Mouse (Mus musculus) ES-Bruce4 (cell line): ENCODE results near the gene Rfx1.

ENCODE experiments used
- CTCF ChIP-seq: IDR thresholded peaks from one replicate; pipeline ENCODE4 v1.8.1; 2011; ENCODE audit warnings: low read depth, low read length
- POLR2A ChIP-seq: IDR thresholded peaks from one replicate; pipeline ENCODE4 v1.8.1; 2011; ENCODE audit warnings: low read length; ENCODE audit not compliant: insufficient read depth

GRCm38 (mm10) chr8:84071921-84072320, 5.3 kb downstream of the Rfx1 start:
- no peak for TF ChIP-seq CTCF
- TF ChIP-seq POLR2A: no peak
